Mouse (Mus musculus) limb, embryonic 12.5 days (tissue): Measurements from ENCODE around the gene Olfr172. TPM values are rescaled to one million over a fixed set of nuclear protein-coding genes. Genes with fewer than 3 reads are reported as not detected.

Source experiments
- ATAC-seq: fragments of 200-750 bp; cut with Nextera tagmentation; 2 replicates; pipeline ENCODE4 v1.8.0; 2017; ENCODE audit warnings: low read depth, moderate TSS enrichment; ENCODE audit not compliant: insufficient number of reproducible peaks, insufficient read depth, low FRiP score, low TSS enrichment
- H3K27ac ChIP-seq: fragments of 300-500 bp; sonication (generic); 2 replicates; pipeline ENCODE4 v1.5.1; 2016; ENCODE audit warnings: mild to moderate bottlenecking, moderate library complexity
- H3K27me3 ChIP-seq: fragments of 300-500 bp; sonication (generic); 2 replicates; pipeline ENCODE4 v1.6.1; 2016; ENCODE audit warnings: mild to moderate bottlenecking, moderate library complexity
- H3K36me3 ChIP-seq: fragments of 300-500 bp; sonication (generic); 2 replicates; pipeline ENCODE4 v1.6.1; 2016; ENCODE audit warnings: mild to moderate bottlenecking, moderate library complexity
- H3K4me1 ChIP-seq: fragments of 300-500 bp; sonication (generic); replicated peaks from 2 replicates; pipeline ENCODE4 v1.6.1; 2016
- H3K4me2 ChIP-seq: fragments of 300-500 bp; sonication (generic); 2 replicates; pipeline ENCODE4 v1.6.1; 2016; ENCODE audit warnings: mild to moderate bottlenecking, moderate library complexity
- H3K4me3 ChIP-seq: fragments of 300-500 bp; sonication (generic); replicated peaks from 2 replicates; pipeline ENCODE4 v1.5.1; 2016; ENCODE audit warnings: mild to moderate bottlenecking
- H3K9ac ChIP-seq: fragments of 300-500 bp; sonication (generic); replicated peaks from 2 replicates; pipeline ENCODE4 v1.6.1; 2016; ENCODE audit warnings: mild to moderate bottlenecking, moderate library complexity
- H3K9me3 ChIP-seq: fragments of 300-500 bp; sonication (generic); 2 replicates; pipeline ENCODE4 v1.6.1; 2016; ENCODE audit warnings: mild to moderate bottlenecking, moderate library complexity
- WGBS: fragments of 180-500 bp; shearing (Covaris S2); methylation state at CpG from one replicate; pipeline ENCODE4 v1.1.7; 2016; 5-methylcytosine and 5-hydroxymethylcytosine counted together
- polyA plus RNA-seq: library from polyadenylated mRNA; unstranded; fragments of >200 nt; fragmentation: Nextera tagmentation; extraction: Ambion mirVana; gene quantifications from 2 replicates; pipeline ENCODE4 v1.2.1, GENCODE M21; 2016

The Olfr172 gene
- not detected in 2 replicates for polyA plus RNA-seq

DNA sequence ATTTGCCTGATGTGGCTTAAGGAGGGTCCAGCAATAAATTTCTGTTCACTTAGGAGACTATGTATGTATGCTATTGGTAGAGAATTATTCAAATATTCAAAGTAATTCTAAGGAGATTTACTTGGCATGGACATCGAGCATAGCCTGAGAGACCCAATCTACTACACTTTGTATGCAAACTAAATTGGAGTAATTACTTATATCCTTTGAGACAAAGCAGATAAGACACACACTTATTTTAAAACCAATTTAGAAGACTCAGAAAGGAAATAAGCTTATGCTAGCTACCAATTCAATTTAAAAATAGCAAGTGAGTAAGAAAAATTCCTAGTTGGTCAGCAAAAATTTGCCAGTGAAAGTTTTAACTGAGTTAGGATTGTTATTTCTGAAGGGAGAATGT, at the start of gene Olfr172:
TSS of gene Olfr172 (minus strand) at position 101 of the 400 bp plus-strand sequence.
- no peak within 1 kb of the TSS for H3K4me2 ChIP-seq
- ATAC-seq = no peak
- WGBS = 75% methylated on average over 1 of the region's 1 CpGs

GRCm38 (mm10) chr16:58800168-58800567, 37.2 kb upstream of the Olfr172 start, which contains the start of gene Olfr173:
Olfr173 (minus strand) TSS chr16:58800268.
- WGBS = 78% methylated on average over 2 of the region's 2 CpGs
- no peak within 1 kb of the TSS for H3K9ac ChIP-seq
- H3K27me3 ChIP-seq = no peaks in the 10 kb centered on the region
- H3K36me3 ChIP-seq = no peaks in the 10 kb centered on the region
- no peaks in the 10 kb centered on the region for H3K9me3 ChIP-seq
- H3K27ac ChIP-seq = no peak within 1 kb of the TSS
- no peak within 1 kb of the TSS for H3K4me3 ChIP-seq
- no peak within 1 kb of the TSS for H3K4me2 ChIP-seq
- no peak for ATAC-seq
- no peaks in the 10 kb centered on the region for H3K4me1 ChIP-seq

More for the DNA sequence above, at the start of gene Olfr172:
- Histone ChIP-seq H3K27ac (no peak within 1 kb of the TSS), H3K4me1 (no peaks in the 10 kb centered on the region), H3K4me3 (no peak within 1 kb of the TSS), H3K36me3 (no peaks in the 10 kb centered on the region), H3K27me3 (no peaks in the 10 kb centered on the region), H3K9me3 (peaks cover 5% of the 10 kb centered on the region; the same call in 1 of the 2 replicates), H3K9ac (no peak within 1 kb of the TSS)

- ATAC-seq = no peak; the same call in 1 of the 2 replicates
- 0 out of 2 replicates have a peak, but pooled peaks cover 3% of the 10 kb centered on the region for H3K4me1 ChIP-seq
- no peak overlapping the region for H3K9ac ChIP-seq
- no peak overlapping the region for H3K27ac ChIP-seq
- no peaks in the 10 kb centered on the region for H3K36me3 ChIP-seq
- no peaks in the 10 kb centered on the region for H3K9me3 ChIP-seq
- no peaks in the 10 kb centered on the region for H3K27me3 ChIP-seq
- H3K4me2 ChIP-seq = no peak overlapping the region
- H3K4me3 ChIP-seq = no peak overlapping the region
These were observed 6.8 kb downstream of the Olfr172 start for GRCm38 (mm10) chr16:58756191-58756590.

- H3K4me1 ChIP-seq = 0 out of 2 replicates have a peak, but pooled peaks cover 2% of the 10 kb centered on the region
- no peak for ATAC-seq
- no peak overlapping the region for H3K4me2 ChIP-seq
- H3K4me3 ChIP-seq = no peak overlapping the region
- H3K9ac ChIP-seq = no peak overlapping the region
- no peaks in the 10 kb centered on the region for H3K27me3 ChIP-seq
- 28% methylated on average over 1 of the region's 1 CpGs for WGBS
- H3K9me3 ChIP-seq = no peaks in the 10 kb centered on the region
- H3K27ac ChIP-seq = no peak overlapping the region
- no peaks in the 10 kb centered on the region for H3K36me3 ChIP-seq
These were observed 11.7 kb downstream of the Olfr172 start for GRCm38 (mm10) chr16:58751314-58751713.

- no peak overlapping the region for H3K4me2 ChIP-seq
- no peaks in the 10 kb centered on the region for H3K4me1 ChIP-seq
- no peak for ATAC-seq
- H3K27me3 ChIP-seq = no peaks in the 10 kb centered on the region
- H3K4me3 ChIP-seq = no peak overlapping the region
- no peak overlapping the region for H3K27ac ChIP-seq
- no peaks in the 10 kb centered on the region for H3K36me3 ChIP-seq
- 71% methylated on average over 4 of the region's 4 CpGs for WGBS
- no peaks in the 10 kb centered on the region for H3K9me3 ChIP-seq
- H3K9ac ChIP-seq = no peak overlapping the region
These were observed 16.3 kb downstream of the Olfr172 start for GRCm38 (mm10) chr16:58746715-58747114.

DNA sequence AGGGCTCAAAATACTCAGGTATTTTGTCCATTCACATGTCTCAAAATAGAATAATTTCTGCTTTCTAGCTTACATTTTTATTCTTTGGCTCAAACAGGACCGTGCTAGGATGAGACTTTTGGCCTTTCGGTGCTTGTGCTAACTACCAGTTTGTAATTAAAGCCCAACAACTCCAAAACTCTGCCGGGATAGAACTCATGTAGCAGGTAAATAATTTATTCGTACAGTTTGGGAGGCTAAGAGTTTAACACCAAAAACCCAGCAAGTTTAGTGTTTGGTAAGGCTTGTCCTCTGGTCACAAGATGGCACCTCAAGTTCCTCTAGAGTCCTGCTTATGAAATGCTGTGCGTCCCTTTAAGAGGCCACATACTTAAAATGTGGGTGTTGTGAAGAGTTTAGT, 22.2 kb downstream of the Olfr172 start:
- 0 out of 2 replicates have a peak, but pooled peaks cover 1% of the 10 kb centered on the region for H3K36me3 ChIP-seq
- H3K4me2 ChIP-seq = no peak overlapping the region
- no peak overlapping the region for H3K4me3 ChIP-seq
- WGBS = 93% methylated on average over 5 of the region's 5 CpGs
- no peak overlapping the region for H3K9ac ChIP-seq
- H3K27me3 ChIP-seq = no peaks in the 10 kb centered on the region
- H3K4me1 ChIP-seq = no peaks in the 10 kb centered on the region
- H3K9me3 ChIP-seq = no peaks in the 10 kb centered on the region
- ATAC-seq = no peak
- no peak overlapping the region for H3K27ac ChIP-seq

- Histone ChIP-seq H3K4me1 (no peaks in the 10 kb centered on the region), H3K4me2 (no peak overlapping the region), H3K27ac (no peak overlapping the region), H3K36me3 (peaks cover 18% of the 10 kb centered on the region), H3K4me3 (no peak overlapping the region), H3K9me3 (no peaks in the 10 kb centered on the region), H3K27me3 (no peaks in the 10 kb centered on the region), H3K9ac (no peak overlapping the region)
- ATAC-seq = no peak
- 90% methylated on average over 1 of the region's 1 CpGs for WGBS
These were observed 24.2 kb downstream of the Olfr172 start for GRCm38 (mm10) chr16:58738800-58739199.

GRCm38 (mm10) chr16:58738205-58738604, 24.8 kb downstream of the Olfr172 start:
- Histone ChIP-seq H3K27me3 (no peaks in the 10 kb centered on the region), H3K9me3 (no peaks in the 10 kb centered on the region), H3K27ac (no peak overlapping the region), H3K4me1 (no peaks in the 10 kb centered on the region), H3K4me3 (no peak overlapping the region), H3K4me2 (no peak overlapping the region), H3K36me3 (peaks cover 24% of the 10 kb centered on the region), H3K9ac (no peak overlapping the region)
- WGBS = 78% methylated on average over 4 of the region's 4 CpGs
- no peak for ATAC-seq

DNA sequence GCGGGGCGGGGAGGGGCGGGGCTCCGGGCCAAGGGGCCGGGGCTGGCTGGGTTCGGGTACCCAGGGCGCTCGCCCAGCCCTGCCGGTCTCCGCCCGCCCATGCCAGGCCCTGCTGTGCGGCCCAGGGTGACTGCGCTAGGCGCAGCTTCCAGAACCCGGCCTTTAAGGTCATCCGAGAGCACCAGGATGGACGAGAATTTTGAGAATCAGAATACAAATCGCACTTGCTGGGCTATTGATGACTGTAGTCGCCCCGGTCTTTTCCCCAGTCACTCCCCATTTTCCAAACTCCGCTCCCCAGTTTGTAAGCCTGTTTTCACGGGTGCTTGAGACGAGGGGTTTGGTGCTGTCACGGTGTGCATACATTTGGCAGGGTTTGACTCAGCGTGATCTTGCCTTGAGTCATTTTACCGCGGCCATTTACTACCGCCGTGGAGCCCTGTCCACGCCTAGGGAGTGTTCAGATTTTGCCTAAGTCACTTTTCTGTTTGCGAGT, 34.8 kb downstream of the Olfr172 start:
- WGBS = under 1% methylated on average over 23 of the region's 31 CpGs
- peak overlapping the region; percentile 80 for H3K4me3 ChIP-seq
- H3K9ac ChIP-seq = peak overlapping the region; percentile 79
- peak overlapping the region; percentile 57 for H3K4me2 ChIP-seq
- no peaks in the 10 kb centered on the region for H3K9me3 ChIP-seq
- no peaks in the 10 kb centered on the region for H3K27me3 ChIP-seq
- ATAC-seq = peak; percentile 93
- peaks cover 4% of the 10 kb centered on the region for H3K4me1 ChIP-seq
- H3K36me3 ChIP-seq = peaks cover 33% of the 10 kb centered on the region
- peak overlapping the region; percentile 80 for H3K27ac ChIP-seq

- Histone ChIP-seq H3K4me1 (peaks cover 4% of the 10 kb centered on the region), H3K36me3 (peaks cover 27% of the 10 kb centered on the region), H3K27me3 (no peaks in the 10 kb centered on the region), H3K9ac (peak within 1 kb of the TSS; percentile 79), H3K9me3 (no peaks in the 10 kb centered on the region), H3K4me2 (peak within 1 kb of the TSS; percentile 57), H3K4me3 (peak within 1 kb of the TSS; percentile 80), H3K27ac (peak within 1 kb of the TSS; percentile 80)
- ATAC-seq = peak; percentile 100
- 1% methylated on average over 35 of the region's 35 CpGs for WGBS
These were observed 35.4 kb downstream of the Olfr172 start, which contains the start of gene Cldnd1 for GRCm38 (mm10) chr16:58727477-58728131. Cldnd1 (plus strand) TSS chr16:58727910.

DNA sequence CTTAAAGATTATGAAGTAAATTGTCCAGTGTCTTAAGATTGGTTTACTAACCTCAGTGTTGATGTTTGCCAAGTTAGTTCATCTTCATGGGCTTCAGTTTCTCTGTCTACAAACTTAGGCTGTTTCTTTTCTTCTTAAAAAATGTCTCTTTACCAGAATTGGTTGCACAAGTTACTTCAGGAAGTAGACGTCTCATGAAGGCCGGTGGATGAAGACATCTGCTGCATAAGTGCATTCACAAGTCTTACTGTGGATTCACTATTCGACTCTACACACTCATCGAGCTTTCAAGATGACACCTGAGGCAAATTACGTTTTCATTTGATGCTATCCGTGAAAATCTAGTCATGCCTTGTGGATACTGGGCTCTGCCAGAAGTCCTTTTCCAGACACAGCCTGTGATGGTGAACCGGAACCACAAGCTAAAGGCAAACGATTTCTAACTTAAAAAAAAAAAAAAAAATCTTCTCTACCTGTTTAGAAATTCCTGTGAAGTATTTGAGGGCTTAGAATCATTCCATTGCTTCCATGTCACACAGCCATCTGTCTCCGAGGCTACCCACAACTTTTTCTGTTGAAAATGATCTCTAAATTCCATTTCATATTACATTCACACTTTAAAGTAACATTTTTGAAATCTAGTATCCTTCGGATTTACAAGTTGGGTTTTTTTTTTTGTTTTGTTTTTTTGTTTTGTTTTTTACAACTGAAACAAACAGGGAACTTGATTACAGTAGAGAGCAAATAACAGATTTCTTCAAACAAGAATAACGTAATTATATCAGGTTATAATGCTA, 36.1 kb downstream of the Olfr172 start:
- H3K9ac ChIP-seq = no peak overlapping the region
- ATAC-seq = no peak
- no peak overlapping the region for H3K27ac ChIP-seq
- peak overlapping the region; percentile 46 for H3K4me2 ChIP-seq
- no peaks in the 10 kb centered on the region for H3K27me3 ChIP-seq
- 81% methylated on average over 11 of the region's 11 CpGs for WGBS
- peaks cover 4% of the 10 kb centered on the region for H3K4me1 ChIP-seq
- no peaks in the 10 kb centered on the region for H3K9me3 ChIP-seq
- H3K36me3 ChIP-seq = peaks cover 20% of the 10 kb centered on the region
- peak overlapping the region; percentile 80; the same call in 1 of the 2 replicates for H3K4me3 ChIP-seq
